Mouse (Mus musculus): Measurements from ENCODE around the gene Tbc1d22a.

Tbc1d22a gene

GRCm38 (mm10) chr15:86213753-86214548, at the start of gene Tbc1d22a:
Gene Tbc1d22a (plus strand): TSS chr15:86214459.
- in situ Hi-C loops (cut with MboI, MseI) = no loop called here

GRCm38 (mm10) chr15:86164718-86165345, 49.4 kb upstream of the Tbc1d22a start:
- in situ Hi-C loops (cut with MboI, MseI) = no loop called here

GRCm38 (mm10) chr15:86165811-86166590, 48.3 kb upstream of the Tbc1d22a start:
- in situ Hi-C loops (cut with MboI, MseI) = no loop called here

- in situ Hi-C loops (cut with MboI, MseI) = no loop called here
Observed at GRCm38 (mm10) chr15:86167032-86167655, 47.1 kb upstream of the Tbc1d22a start.

GRCm38 (mm10) chr15:86167787-86168504, 46.3 kb upstream of the Tbc1d22a start:
- in situ Hi-C loops (cut with MboI, MseI) = no loop called here

GRCm38 (mm10) chr15:86168505-86168867, 45.8 kb upstream of the Tbc1d22a start:
- in situ Hi-C loops (cut with MboI, MseI) = no loop called here

GRCm38 (mm10) chr15:86168941-86169816, 45.1 kb upstream of the Tbc1d22a start:
- in situ Hi-C loops (cut with MboI, MseI) = no loop called here

- in situ Hi-C loops (cut with MboI, MseI) = loop anchor here (10.0 kb wide), 1 partner anchor 175 kb away; no protein-coding TSS in a partner anchor
Observed at GRCm38 (mm10) chr15:86169817-86170110, 44.5 kb upstream of the Tbc1d22a start.

GRCm38 (mm10) chr15:86171316-86171715, 42.9 kb upstream of the Tbc1d22a start:
- in situ Hi-C loops (cut with MboI, MseI) = loop anchor here (10.0 kb wide), 1 partner anchor 173 kb away; no protein-coding TSS in a partner anchor

GRCm38 (mm10) chr15:86172124-86172523, 42.1 kb upstream of the Tbc1d22a start:
- in situ Hi-C loops (cut with MboI, MseI) = loop anchor here (10.0 kb wide), 1 partner anchor 173 kb away; no protein-coding TSS in a partner anchor

- in situ Hi-C loops (cut with MboI, MseI) = loop anchor here (10.0 kb wide), 1 partner anchor 172 kb away; no protein-coding TSS in a partner anchor
Observed at GRCm38 (mm10) chr15:86172526-86172925, 41.7 kb upstream of the Tbc1d22a start.

GRCm38 (mm10) chr15:86173136-86173985, 40.9 kb upstream of the Tbc1d22a start:
- in situ Hi-C loops (cut with MboI, MseI) = loop anchor here (10.0 kb wide), 1 partner anchor 171 kb away; no protein-coding TSS in a partner anchor

GRCm38 (mm10) chr15:86175253-86176050, 38.8 kb upstream of the Tbc1d22a start:
- in situ Hi-C loops (cut with MboI, MseI) = loop anchor here (10.0 kb wide), 1 partner anchor 169 kb away; no protein-coding TSS in a partner anchor

GRCm38 (mm10) chr15:86176166-86176565, 38.1 kb upstream of the Tbc1d22a start:
- in situ Hi-C loops (cut with MboI, MseI) = loop anchor here (10.0 kb wide), 1 partner anchor 169 kb away; no protein-coding TSS in a partner anchor

- in situ Hi-C loops (cut with MboI, MseI) = loop anchor here (10.0 kb wide), 1 partner anchor 168 kb away; no protein-coding TSS in a partner anchor
Observed at GRCm38 (mm10) chr15:86176771-86177702, 37.2 kb upstream of the Tbc1d22a start.

- in situ Hi-C loops (cut with MboI, MseI) = loop anchor here (10.0 kb wide), 1 partner anchor 167 kb away; no protein-coding TSS in a partner anchor
Observed at GRCm38 (mm10) chr15:86177703-86178251, 36.5 kb upstream of the Tbc1d22a start.

Data from regulatory T cell (primary cell).